Mouse (Mus musculus): ENCODE results near the gene Gm40460. TPM values are rescaled to one million over a fixed set of nuclear protein-coding genes. Genes with fewer than 3 reads are reported as not detected.
"Not testable (repeated sequence)": the region's sequence is repeated elsewhere in the genome, so short reads cannot be mapped to it uniquely, and the experiment has no call there.

The Gm40460 gene
- not detected in 2 replicates for polyA plus RNA-seq (2016; fragmentation: Nextera tagmentation; extraction: Ambion mirVana)

- Histone ChIP-seq H3K4me3 (no peak within 1 kb of the TSS), H3K4me1 (replicated peaks) (no peaks in the 10 kb centered on the region), H3K9me3 (peaks cover 8% of the 10 kb centered on the region; the same call in 1 of the 2 replicates), H3K36me3 (no peaks in the 10 kb centered on the region), H3K27ac (no peak within 1 kb of the TSS), H3K27me3 (ENCODE audit: insufficient read depth, poor library complexity, severe bottlenecking) (no peaks in the 10 kb centered on the region)
- no peak for DNase-seq (ENCODE audit: low spot score)
- WGBS: 57% methylated on average over 2 of the region's 2 CpGs
Measured at GRCm38 (mm10) chr7:142240978-142241377, at the start of gene Gm40460. TSS of gene Gm40460 (minus strand) at chr7:142241078.

DNA sequence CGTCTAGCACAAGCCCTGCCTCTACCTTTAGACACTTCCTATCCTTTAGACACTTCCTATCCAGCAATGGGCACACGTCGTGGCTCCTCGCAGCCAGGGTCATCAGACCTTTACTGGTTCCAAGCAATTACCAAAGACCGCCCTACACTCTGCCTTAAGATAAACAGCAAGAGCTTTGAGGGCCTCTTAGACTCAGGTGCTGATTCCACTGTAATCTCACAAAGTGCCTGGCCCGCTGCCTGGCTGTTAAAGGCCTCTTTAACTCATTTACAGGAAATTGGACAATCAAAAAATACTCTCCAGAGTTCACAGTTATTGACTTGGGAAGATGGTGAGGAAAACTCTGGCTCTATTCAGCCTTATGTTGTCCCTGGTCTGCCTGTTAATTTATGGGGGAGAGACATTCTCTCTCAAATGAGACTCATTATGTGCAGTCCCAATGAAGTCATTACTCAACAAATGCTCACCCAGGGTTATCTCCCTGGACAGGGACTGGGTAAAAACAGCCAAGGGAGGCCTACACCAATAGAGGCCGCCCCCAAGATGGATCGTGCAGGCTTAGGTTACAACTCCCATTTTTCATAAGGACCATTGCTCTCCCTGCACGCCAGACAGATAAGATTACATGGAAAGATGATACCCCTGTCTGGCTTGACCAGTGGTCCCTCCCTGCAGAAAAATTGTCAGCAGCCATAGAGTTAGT is 45.2 kb upstream of the Gm40460 start:
- not testable (repeated sequence) for H3K9me3 ChIP-seq; H3K27ac ChIP-seq; DNase-seq (ENCODE audit: low spot score); H3K36me3 ChIP-seq; H3K4me3 ChIP-seq
- H3K4me1 ChIP-seq (replicated peaks): peaks cover 19% of the 10 kb centered on the region
- 80% methylated on average over 9 of the region's 9 CpGs for WGBS
- H3K27me3 ChIP-seq (ENCODE audit: insufficient read depth, poor library complexity, severe bottlenecking): peaks cover 36% of the 10 kb centered on the region

DNA sequence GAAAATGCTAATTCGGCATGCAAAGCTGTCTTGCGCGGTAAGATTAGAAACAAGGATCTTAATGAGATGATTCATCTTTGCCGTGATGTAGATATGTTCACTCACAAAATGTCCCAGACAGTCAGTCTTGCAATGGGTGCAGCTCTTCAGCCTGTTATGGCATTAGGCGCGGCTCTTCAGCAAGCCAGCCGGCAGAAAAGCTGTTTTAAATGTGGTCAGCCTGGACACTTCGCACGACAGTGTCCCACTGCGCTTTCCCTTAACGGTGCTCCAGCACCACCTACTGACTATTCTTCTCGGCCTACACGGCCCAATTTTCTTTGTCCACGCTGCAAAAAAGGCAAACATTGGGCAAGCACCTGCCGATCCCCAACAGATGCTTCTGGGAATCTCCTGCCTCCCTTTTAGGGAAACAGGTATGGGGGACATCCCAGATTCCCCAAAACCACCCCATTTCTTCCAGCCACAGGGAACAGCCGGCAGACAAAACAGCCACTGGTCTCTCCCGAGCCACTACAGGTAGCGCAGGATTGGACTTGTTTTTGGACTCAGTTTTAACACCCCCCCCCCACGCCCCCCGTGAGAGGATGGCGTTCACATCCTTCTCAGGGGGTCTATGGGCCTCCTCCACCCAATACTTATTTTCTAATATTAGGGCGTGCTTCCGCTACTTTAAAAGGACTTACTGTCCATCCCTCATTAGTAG is 44.4 kb upstream of the Gm40460 start:
- Histone ChIP-seq H3K4me1 (replicated peaks) (peaks cover 19% of the 10 kb centered on the region), H3K4me3 (peak overlapping the region; percentile 64), H3K36me3 (no peaks in the 10 kb centered on the region), H3K9me3 (no peaks in the 10 kb centered on the region), H3K27me3 (ENCODE audit: insufficient read depth, poor library complexity, severe bottlenecking) (peaks cover 39% of the 10 kb centered on the region), H3K27ac (peak overlapping the region; percentile 88)
- DNase-seq (ENCODE audit: low spot score): peak; percentile 50
- 25% methylated on average over 23 of the region's 23 CpGs for WGBS

DNA sequence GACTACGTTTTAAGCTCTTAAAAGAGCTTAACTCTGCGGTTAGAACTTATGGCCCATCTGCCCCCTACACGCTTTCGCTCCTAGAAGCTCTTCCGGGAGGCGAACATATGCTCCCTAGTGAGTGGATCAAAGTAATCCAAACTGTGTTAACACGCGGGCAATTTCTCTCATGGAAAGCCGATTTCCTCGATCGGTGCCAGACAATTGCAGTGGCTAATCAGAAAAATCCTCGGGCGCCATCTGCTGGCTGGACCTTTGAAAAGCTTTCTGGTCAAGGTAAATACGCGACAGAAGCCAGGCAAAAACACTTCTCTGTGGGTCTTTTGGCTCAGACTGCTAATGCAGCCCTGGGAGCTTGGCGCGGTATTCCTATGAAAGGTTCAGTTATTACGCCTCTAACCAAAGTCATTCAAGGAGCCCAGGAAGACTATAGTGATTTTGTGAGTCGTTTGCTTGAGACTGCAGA is 43.8 kb upstream of the Gm40460 start:
- H3K27ac ChIP-seq: peak overlapping the region; percentile 88
- H3K4me1 ChIP-seq (replicated peaks): peaks cover 19% of the 10 kb centered on the region
- WGBS: under 1% methylated on average over 19 of the region's 19 CpGs
- H3K36me3 ChIP-seq: no peaks in the 10 kb centered on the region
- H3K9me3 ChIP-seq: no peaks in the 10 kb centered on the region
- H3K27me3 ChIP-seq (ENCODE audit: insufficient read depth, poor library complexity, severe bottlenecking): peaks cover 39% of the 10 kb centered on the region
- peak; percentile 95 for DNase-seq (ENCODE audit: low spot score)
- peak overlapping the region; percentile 64 for H3K4me3 ChIP-seq

- Histone ChIP-seq H3K27me3 (ENCODE audit: insufficient read depth, poor library complexity, severe bottlenecking) (peaks cover 39% of the 10 kb centered on the region), H3K27ac (peak overlapping the region; percentile 88), H3K9me3 (no peaks in the 10 kb centered on the region), H3K4me1 (replicated peaks) (peaks cover 19% of the 10 kb centered on the region), H3K4me3 (peak overlapping the region; percentile 64), H3K36me3 (no peaks in the 10 kb centered on the region)
- WGBS: under 1% methylated on average over 38 of the region's 38 CpGs
- peak; percentile 78 for DNase-seq (ENCODE audit: low spot score)
Measured at GRCm38 (mm10) chr7:142284023-142284591, 43.2 kb upstream of the Gm40460 start.

DNA sequence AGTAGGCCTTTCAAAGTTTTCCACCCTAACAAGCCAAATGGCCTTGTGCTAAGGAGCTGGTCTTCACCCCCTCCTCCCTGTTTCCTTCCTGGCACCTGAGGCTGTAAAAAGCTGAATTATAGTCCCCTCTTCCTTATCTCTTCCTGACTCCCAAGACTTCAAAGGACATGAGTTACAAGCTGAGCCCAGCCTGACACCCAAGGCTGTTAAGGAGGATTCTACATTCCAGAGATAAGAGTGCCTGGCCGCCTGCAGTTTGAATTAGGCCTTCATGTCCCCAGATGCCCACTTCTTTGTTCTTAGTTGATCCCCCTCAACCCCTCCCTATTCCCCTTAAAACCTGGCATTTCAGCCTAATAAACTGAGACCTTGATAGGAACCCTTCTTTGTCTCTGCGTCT is 42.0 kb upstream of the Gm40460 start:
- not testable (repeated sequence) for H3K9me3 ChIP-seq
- WGBS: 19% methylated on average over 2 of the region's 2 CpGs

GRCm38 (mm10) chr7:142279291-142279690 is 38.4 kb upstream of the Gm40460 start:
- not testable (repeated sequence) for H3K36me3 ChIP-seq; H3K4me1 ChIP-seq (replicated peaks); DNase-seq (ENCODE audit: low spot score); H3K27ac ChIP-seq; H3K4me3 ChIP-seq; H3K9me3 ChIP-seq
- H3K27me3 ChIP-seq (ENCODE audit: insufficient read depth, poor library complexity, severe bottlenecking): peaks cover 24% of the 10 kb centered on the region
- 70% methylated on average over 1 of the region's 1 CpGs for WGBS

More for the DNA sequence above, 42.0 kb upstream of the Gm40460 start:
- H3K4me1 ChIP-seq (replicated peaks): peaks cover 19% of the 10 kb centered on the region
- H3K4me3 ChIP-seq; H3K36me3 ChIP-seq; DNase-seq (ENCODE audit: low spot score); H3K27ac ChIP-seq: not testable (repeated sequence)
- peaks cover 39% of the 10 kb centered on the region for H3K27me3 ChIP-seq (ENCODE audit: insufficient read depth, poor library complexity, severe bottlenecking)

GRCm38 (mm10) chr7:142278183-142278582 is 37.3 kb upstream of the Gm40460 start:
- not testable (repeated sequence) for H3K27ac ChIP-seq; H3K4me1 ChIP-seq (replicated peaks); H3K9me3 ChIP-seq; H3K36me3 ChIP-seq; H3K4me3 ChIP-seq
- DNase-seq (ENCODE audit: low spot score): peak; percentile 60
- peaks cover 18% of the 10 kb centered on the region for H3K27me3 ChIP-seq (ENCODE audit: insufficient read depth, poor library complexity, severe bottlenecking)
- WGBS: 0% methylated on average over 3 of the region's 3 CpGs

- not testable (repeated sequence) for H3K36me3 ChIP-seq; DNase-seq (ENCODE audit: low spot score); H3K4me1 ChIP-seq (replicated peaks)
Measured at GRCm38 (mm10) chr7:142274263-142274662, 33.4 kb upstream of the Gm40460 start, which contains the start of gene Gm4559. TSS of gene Gm4559 (minus strand) at chr7:142274363.

GRCm38 (mm10) chr7:142258254-142258653 is 17.4 kb upstream of the Gm40460 start, which contains the start of gene Gm2431:
TSS of gene Gm2431 (minus strand) at chr7:142258354.
- not testable (repeated sequence) for H3K4me1 ChIP-seq (replicated peaks); H3K36me3 ChIP-seq; H3K27ac ChIP-seq; H3K4me3 ChIP-seq; H3K27me3 ChIP-seq (ENCODE audit: insufficient read depth, poor library complexity, severe bottlenecking); DNase-seq (ENCODE audit: low spot score); H3K9me3 ChIP-seq
- 77% methylated on average over 1 of the region's 1 CpGs for WGBS

More at GRCm38 (mm10) chr7:142274263-142274662, 33.4 kb upstream of the Gm40460 start, which contains the start of gene Gm4559:
- not testable (repeated sequence) for H3K27me3 ChIP-seq (ENCODE audit: insufficient read depth, poor library complexity, severe bottlenecking); H3K9me3 ChIP-seq; H3K27ac ChIP-seq; H3K4me3 ChIP-seq

GRCm38 (mm10) chr7:142255517-142255916 is 14.6 kb upstream of the Gm40460 start:
- no peak overlapping the region for H3K27ac ChIP-seq
- H3K4me3 ChIP-seq: no peak overlapping the region
- H3K4me1 ChIP-seq (replicated peaks): no peaks in the 10 kb centered on the region
- H3K9me3 ChIP-seq: no peaks in the 10 kb centered on the region
- no peaks in the 10 kb centered on the region for H3K27me3 ChIP-seq (ENCODE audit: insufficient read depth, poor library complexity, severe bottlenecking)
- peak; percentile 18 for DNase-seq (ENCODE audit: low spot score)
- H3K36me3 ChIP-seq: no peaks in the 10 kb centered on the region
- WGBS: under 1% methylated on average over 2 of the region's 2 CpGs

GRCm38 (mm10) chr7:142249824-142250223 is 8.9 kb upstream of the Gm40460 start:
- Histone ChIP-seq H3K9me3 (no peaks in the 10 kb centered on the region), H3K27ac (no peak overlapping the region), H3K27me3 (ENCODE audit: insufficient read depth, poor library complexity, severe bottlenecking) (no peaks in the 10 kb centered on the region), H3K4me3 (no peak overlapping the region), H3K36me3 (no peaks in the 10 kb centered on the region), H3K4me1 (replicated peaks) (no peaks in the 10 kb centered on the region)
- WGBS: 0% methylated on average over 1 of the region's 1 CpGs
- DNase-seq (ENCODE audit: low spot score): peak; percentile 28

- 47% methylated on average over 1 of the region's 1 CpGs for whole genome bisulfite sequencing
- Histone ChIP-seq H3K4me3 (no peak overlapping the region), H3K4me1 (replicated peaks) (peaks cover 7% of the 10 kb centered on the region; the same call in 1 of the 2 replicates), H3K36me3 (no peaks in the 10 kb centered on the region), H3K27me3 (ENCODE audit: insufficient read depth, poor library complexity, severe bottlenecking) (no peaks in the 10 kb centered on the region), H3K27ac (no peak overlapping the region), H3K9me3 (peaks cover 20% of the 10 kb centered on the region)
- no peak for DNase-seq (ENCODE audit: low spot score)
Measured at GRCm38 (mm10) chr7:142231540-142231939, 9.3 kb downstream of the Gm40460 start.

Measured in hindbrain, embryonic 10.5 days (tissue).